Mouse (Mus musculus): ENCODE measurements around the gene Ms4a2. TPM values are rescaled to one million over a fixed set of nuclear protein-coding genes. Genes with fewer than 3 reads are reported as not detected.
A peak's percentile ranks its signal among the peaks of the same experiment; 100 is the strongest.

Gene Ms4a2
- polyA plus RNA-seq, 1 experiment from 2014 or later: not detected

DNA sequence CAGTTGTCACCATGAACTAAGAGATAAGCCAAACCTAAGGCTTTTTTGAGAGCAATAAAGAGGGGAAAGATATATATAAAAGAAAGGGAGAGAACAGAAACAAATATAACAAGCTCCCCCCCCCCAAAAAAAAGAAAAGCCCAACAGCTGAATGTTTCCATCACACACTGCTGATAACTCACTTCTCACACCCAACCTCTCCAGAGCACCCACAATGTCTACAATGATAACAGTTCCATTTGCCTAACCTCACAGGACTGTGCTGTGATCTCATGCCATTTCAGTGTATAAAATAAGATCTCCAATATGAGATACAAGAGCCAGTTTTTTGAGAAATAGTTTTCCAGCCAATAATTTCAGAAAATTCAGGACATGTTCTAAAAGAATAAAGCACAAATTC is 5.5 kb downstream of the Ms4a2 start:
- ATAC-seq (ENCODE audit: low FRiP score): no peak
- Histone ChIP-seq H3K9ac (no peak overlapping the region), H3K27ac (no peak overlapping the region), H3K4me2 (replicated peaks) (no peak overlapping the region), H3K4me3 (no peak overlapping the region), H3K27me3 (no peaks in the 10 kb centered on the region), H3K4me1 (no peaks in the 10 kb centered on the region), H3K36me3 (no peaks in the 10 kb centered on the region), H3K9me3 (replicated peaks) (no peaks in the 10 kb centered on the region)

DNA sequence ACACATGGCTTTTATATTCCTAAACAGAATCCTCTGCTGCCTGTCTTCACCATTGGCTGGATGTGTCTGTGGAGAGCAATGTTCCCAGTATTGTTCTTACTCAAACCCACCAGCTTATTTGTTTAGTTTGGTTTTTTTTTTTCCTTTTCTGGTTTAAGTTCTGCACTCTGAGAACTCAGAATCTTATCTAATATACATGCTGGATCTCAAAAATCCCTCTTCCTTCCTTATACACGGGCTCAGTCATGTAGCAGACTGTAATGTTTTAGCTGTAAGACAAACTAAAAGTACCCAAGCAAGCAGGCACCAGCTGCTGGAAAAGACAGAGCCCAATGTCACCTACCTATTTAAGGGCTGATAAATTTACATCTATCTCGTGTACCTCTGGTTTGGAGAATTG is 8.7 kb downstream of the Ms4a2 start:
- ATAC-seq (ENCODE audit: low FRiP score): no peak
- no peaks in the 10 kb centered on the region for H3K9me3 ChIP-seq (replicated peaks)
- H3K4me3 ChIP-seq: no peak overlapping the region
- no peak overlapping the region for H3K27ac ChIP-seq
- no peaks in the 10 kb centered on the region for H3K4me1 ChIP-seq
- WGBS: 77% methylated on average over 2 of the region's 2 CpGs
- H3K27me3 ChIP-seq: no peaks in the 10 kb centered on the region
- H3K36me3 ChIP-seq: no peaks in the 10 kb centered on the region
- H3K4me2 ChIP-seq (replicated peaks): no peak overlapping the region
- no peak overlapping the region for H3K9ac ChIP-seq

DNA sequence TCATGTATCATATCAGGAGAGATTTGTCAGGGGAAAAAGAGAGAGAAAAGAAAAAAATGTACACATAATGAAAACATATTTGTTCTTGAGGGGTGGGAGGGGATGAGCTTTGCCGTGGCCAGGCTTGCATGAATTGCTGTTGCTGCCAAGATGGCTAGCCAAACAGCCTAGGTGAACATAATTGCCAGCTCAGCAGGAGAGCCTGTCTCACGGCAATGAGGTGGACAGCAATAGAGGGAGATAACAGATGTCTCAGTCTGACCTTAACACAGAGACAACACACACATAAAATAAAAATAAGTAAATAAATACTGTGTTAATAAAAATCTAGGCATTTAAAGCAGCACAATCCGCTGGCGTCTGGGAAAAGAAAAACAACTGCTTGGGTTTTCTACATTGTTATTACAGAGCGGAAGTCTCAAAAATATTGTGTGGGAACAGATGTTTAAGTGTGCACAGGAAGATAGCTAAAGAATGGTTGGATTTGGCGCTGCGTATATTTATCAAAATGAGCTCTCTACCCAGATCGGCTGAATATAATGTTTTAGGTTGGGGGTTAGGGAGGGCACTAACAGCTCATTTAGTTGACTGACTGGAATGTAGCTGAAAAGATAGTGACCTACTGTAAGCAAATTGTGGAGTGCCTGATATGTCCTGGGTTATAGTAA is 9.6 kb downstream of the Ms4a2 start:
- H3K27ac ChIP-seq: no peak overlapping the region
- no peak overlapping the region for H3K9ac ChIP-seq
- no peak for ATAC-seq (ENCODE audit: low FRiP score)
- H3K9me3 ChIP-seq (replicated peaks): no peaks in the 10 kb centered on the region
- WGBS: 79% methylated on average over 8 of the region's 8 CpGs
- H3K4me3 ChIP-seq: no peak overlapping the region
- H3K4me1 ChIP-seq: no peaks in the 10 kb centered on the region
- H3K4me2 ChIP-seq (replicated peaks): no peak overlapping the region
- no peaks in the 10 kb centered on the region for H3K27me3 ChIP-seq
- no peaks in the 10 kb centered on the region for H3K36me3 ChIP-seq

DNA sequence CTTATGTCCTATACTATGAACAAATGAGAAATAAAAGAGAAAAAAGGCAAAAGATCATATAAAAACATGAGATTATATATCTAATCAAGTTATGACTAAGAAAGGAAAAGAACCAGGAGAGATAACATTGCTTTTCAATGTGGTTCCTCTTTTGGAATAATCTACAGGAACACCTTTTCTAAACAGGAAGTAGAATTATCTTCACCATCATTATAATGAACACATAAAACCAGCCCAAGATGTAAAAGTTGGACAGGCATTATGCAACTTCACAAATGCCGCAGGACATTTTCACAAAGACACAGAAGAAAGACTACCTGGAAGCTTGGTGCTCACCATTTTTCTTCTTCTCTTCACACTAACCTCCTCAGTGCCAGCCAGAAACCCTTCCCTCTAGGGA is 10.4 kb downstream of the Ms4a2 start:
- H3K4me3 ChIP-seq: no peak overlapping the region
- H3K27ac ChIP-seq: no peak overlapping the region
- H3K9ac ChIP-seq: no peak overlapping the region
- no peaks in the 10 kb centered on the region for H3K36me3 ChIP-seq
- no peaks in the 10 kb centered on the region for H3K4me1 ChIP-seq
- no peak overlapping the region for H3K4me2 ChIP-seq (replicated peaks)
- WGBS: 100% methylated on average over 1 of the region's 1 CpGs
- no peaks in the 10 kb centered on the region for H3K9me3 ChIP-seq (replicated peaks)
- ATAC-seq (ENCODE audit: low FRiP score): no peak
- H3K27me3 ChIP-seq: no peaks in the 10 kb centered on the region

DNA sequence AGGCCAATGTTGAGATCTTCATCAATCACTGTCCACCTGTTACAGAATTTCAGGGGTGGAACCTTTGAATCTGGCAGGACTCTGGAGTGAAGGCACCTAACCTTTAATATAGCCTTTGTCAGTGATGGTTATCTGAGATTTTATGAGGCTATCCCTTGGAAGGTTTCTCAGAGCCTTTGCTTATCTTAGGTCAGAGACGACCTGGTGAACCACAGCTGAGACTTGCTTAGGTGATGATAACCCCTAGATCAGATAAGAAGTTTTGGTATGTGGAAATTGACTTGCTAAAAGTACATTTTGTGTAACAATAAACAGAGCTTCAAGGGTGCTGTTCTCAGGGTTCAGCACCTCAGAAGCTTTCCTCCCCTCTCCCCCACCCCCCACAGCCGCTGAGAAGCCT is 11.2 kb downstream of the Ms4a2 start:
- H3K4me2 ChIP-seq (replicated peaks): no peak overlapping the region
- no peak overlapping the region for H3K27ac ChIP-seq
- H3K4me3 ChIP-seq: no peak overlapping the region
- no peaks in the 10 kb centered on the region for H3K27me3 ChIP-seq
- 64% methylated on average over 2 of the region's 2 CpGs for WGBS
- H3K9ac ChIP-seq: no peak overlapping the region
- no peak for ATAC-seq (ENCODE audit: low FRiP score)
- no peaks in the 10 kb centered on the region for H3K36me3 ChIP-seq
- no peaks in the 10 kb centered on the region for H3K4me1 ChIP-seq
- no peaks in the 10 kb centered on the region for H3K9me3 ChIP-seq (replicated peaks)

DNA sequence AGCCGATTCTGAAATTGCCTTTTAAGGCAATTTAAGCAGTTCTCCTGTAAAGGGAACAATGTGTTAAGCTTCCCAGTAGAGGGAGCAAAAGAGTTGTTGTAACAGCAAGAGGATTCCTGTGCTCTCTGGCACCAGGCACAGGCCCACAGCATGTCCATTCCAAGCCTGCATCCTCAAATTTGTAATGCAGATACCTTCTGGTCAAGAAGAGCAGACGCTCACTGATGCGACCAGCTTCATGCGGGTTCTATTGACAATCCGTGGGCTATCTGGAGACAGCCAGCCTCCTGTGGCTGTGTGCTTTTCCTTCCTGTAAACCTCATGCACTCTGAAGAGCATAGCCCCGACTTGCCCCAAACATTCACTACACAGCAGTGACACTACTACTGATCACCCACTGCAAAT is 12.0 kb downstream of the Ms4a2 start:
- Histone ChIP-seq H3K27ac (no peak overlapping the region), H3K27me3 (no peaks in the 10 kb centered on the region), H3K4me3 (no peak overlapping the region), H3K36me3 (no peaks in the 10 kb centered on the region), H3K4me2 (replicated peaks) (no peak overlapping the region), H3K4me1 (no peaks in the 10 kb centered on the region), H3K9me3 (replicated peaks) (no peaks in the 10 kb centered on the region), H3K9ac (no peak overlapping the region)
- peak; percentile 68; the same call in 1 of the 2 replicates for ATAC-seq (ENCODE audit: low FRiP score)
- 31% methylated on average over 6 of the region's 6 CpGs for WGBS

DNA sequence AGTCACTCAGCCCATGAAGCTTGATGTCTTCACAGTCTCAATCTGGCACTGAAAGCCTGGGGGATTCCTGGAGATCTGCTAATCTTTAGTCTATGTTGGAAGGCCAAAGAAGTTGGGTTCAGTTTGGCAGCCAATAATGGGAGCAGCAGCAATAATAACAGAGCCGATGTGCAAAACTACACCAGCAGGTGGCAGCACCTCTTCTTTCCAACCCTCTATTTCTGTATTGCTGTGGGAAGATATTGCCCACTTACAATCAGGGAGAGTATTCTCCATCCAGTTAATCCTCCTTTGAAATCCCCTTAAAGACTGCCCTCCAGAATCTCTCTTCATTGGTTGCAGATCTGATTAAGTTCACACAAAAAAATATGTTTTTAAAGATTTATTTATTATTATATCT is 15.3 kb downstream of the Ms4a2 start:
- Histone ChIP-seq H3K4me1 (no peaks in the 10 kb centered on the region), H3K4me2 (replicated peaks) (no peak overlapping the region), H3K27me3 (no peaks in the 10 kb centered on the region), H3K9ac (no peak overlapping the region), H3K9me3 (replicated peaks) (no peaks in the 10 kb centered on the region), H3K4me3 (no peak overlapping the region), H3K27ac (no peak overlapping the region), H3K36me3 (no peaks in the 10 kb centered on the region)
- 0 out of 2 replicates have a peak, but pooled peaks have one; percentile 32 for ATAC-seq (ENCODE audit: low FRiP score)
- WGBS: 17% methylated on average over 1 of the region's 1 CpGs

DNA sequence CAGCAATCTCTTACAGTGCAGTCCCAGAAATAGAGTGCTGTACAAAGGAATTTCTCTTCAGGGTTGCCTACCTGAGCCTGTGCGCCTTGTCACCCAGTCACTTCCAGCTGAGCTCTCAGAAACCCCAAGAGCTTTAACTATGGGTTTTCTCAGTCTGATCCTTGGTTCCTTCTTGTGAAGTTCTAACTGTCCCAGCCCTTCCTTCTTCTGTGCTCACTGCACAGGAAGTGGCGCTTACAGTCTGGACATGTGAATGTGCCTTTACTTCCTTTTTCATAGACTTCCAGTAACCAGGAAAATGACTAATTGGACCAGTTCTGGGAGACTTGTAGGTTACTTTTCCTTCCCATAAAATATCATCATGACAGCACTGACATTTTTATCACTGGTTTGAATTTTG is 18.9 kb downstream of the Ms4a2 start, which contains the start of gene Ms4a6d:
TSS of gene Ms4a6d (minus strand) at position 247 of the 400 bp plus-strand sequence.
- H3K27ac ChIP-seq: no peak within 1 kb of the TSS
- H3K4me2 ChIP-seq (replicated peaks): no peak within 1 kb of the TSS
- WGBS: 95% methylated on average over 2 of the region's 2 CpGs
- H3K36me3 ChIP-seq: no peaks in the 10 kb centered on the region
- H3K4me1 ChIP-seq: no peaks in the 10 kb centered on the region
- no peaks in the 10 kb centered on the region for H3K9me3 ChIP-seq (replicated peaks)
- no peak within 1 kb of the TSS for H3K4me3 ChIP-seq
- H3K27me3 ChIP-seq: no peaks in the 10 kb centered on the region
- no peak within 1 kb of the TSS for H3K9ac ChIP-seq
- ATAC-seq (ENCODE audit: low FRiP score): no peak

DNA sequence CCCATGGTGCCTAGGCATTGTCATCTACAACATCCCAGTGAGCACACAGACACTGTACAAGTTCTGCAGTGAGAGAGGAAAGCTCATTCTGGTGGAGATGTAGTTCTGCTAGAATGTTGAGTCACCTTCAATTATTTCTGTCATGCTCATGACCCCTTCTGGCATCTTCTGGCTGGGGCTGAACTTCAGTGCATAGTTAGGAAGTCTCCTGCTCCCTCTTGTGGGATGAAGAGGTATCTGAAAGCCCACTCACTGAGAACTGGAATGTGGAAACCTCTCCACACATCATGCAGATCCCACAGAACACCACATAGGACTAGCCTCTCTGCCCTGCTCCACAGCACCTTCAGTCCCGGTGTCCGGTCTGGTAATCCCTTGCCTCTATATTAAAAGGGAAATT is 21.5 kb downstream of the Ms4a2 start:
- H3K27me3 ChIP-seq: no peaks in the 10 kb centered on the region
- no peaks in the 10 kb centered on the region for H3K4me1 ChIP-seq
- WGBS: 90% methylated on average over 2 of the region's 2 CpGs
- H3K4me2 ChIP-seq (replicated peaks): no peak overlapping the region
- no peaks in the 10 kb centered on the region for H3K36me3 ChIP-seq
- ATAC-seq (ENCODE audit: low FRiP score): no peak
- no peak overlapping the region for H3K27ac ChIP-seq
- no peak overlapping the region for H3K9ac ChIP-seq
- H3K4me3 ChIP-seq: no peak overlapping the region
- H3K9me3 ChIP-seq (replicated peaks): no peaks in the 10 kb centered on the region

DNA sequence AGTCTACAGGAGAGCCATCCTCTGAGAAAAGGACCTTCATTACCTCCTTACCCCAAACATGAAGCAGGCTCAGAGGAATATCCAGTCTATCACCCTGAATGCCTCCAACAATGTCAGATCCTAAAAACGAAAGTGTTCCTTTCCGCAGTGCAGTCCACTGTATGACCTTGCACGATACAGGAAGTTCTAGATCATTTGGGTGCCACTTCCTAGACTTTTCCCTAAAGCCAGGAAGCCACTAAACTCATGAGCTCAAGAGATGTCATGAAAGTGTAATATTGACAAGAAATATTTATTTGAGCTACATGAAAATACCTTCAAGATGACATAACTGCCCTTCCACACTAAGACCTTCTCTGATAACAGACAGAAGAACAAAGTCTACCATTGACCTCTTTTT is 22.2 kb downstream of the Ms4a2 start:
- Histone ChIP-seq H3K9ac (no peak overlapping the region), H3K9me3 (replicated peaks) (no peaks in the 10 kb centered on the region), H3K4me1 (no peaks in the 10 kb centered on the region), H3K27me3 (no peaks in the 10 kb centered on the region), H3K27ac (no peak overlapping the region), H3K36me3 (no peaks in the 10 kb centered on the region), H3K4me2 (replicated peaks) (no peak overlapping the region), H3K4me3 (no peak overlapping the region)
- WGBS: 92% methylated on average over 3 of the region's 3 CpGs
- no peak for ATAC-seq (ENCODE audit: low FRiP score)

DNA sequence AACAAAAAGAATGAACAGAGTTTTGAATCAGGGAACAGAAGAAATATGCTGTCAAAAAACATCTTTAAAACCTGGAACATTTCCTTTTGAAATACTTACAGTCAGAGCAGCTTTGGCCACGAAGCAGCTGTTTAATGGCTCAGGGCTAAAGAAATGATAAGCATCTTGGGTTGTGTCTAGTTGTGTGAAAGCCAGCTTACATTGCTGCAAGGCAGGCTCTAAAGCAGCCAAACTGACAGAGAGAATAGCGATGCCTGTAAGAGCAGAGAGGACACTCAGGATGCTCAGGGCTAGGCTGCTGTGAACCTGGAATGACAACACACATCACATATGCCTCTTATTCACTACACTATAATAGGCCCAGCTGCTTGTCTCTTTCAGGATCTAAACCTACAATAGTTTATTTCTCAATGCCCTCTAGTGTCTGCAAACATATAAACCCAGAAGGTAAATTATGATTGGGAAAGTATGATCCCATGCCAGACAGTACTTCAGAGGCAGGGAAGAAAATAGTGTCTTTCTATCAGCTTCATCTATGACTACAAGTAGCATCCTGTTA is 33.5 kb downstream of the Ms4a2 start:
- Histone ChIP-seq H3K36me3 (no peaks in the 10 kb centered on the region), H3K4me3 (no peak overlapping the region), H3K27me3 (no peaks in the 10 kb centered on the region), H3K4me2 (replicated peaks) (no peak overlapping the region), H3K4me1 (no peaks in the 10 kb centered on the region), H3K9me3 (replicated peaks) (no peaks in the 10 kb centered on the region), H3K27ac (no peak overlapping the region), H3K9ac (no peak overlapping the region)
- WGBS: 80% methylated on average over 2 of the region's 2 CpGs
- no peak for ATAC-seq (ENCODE audit: low FRiP score)

DNA sequence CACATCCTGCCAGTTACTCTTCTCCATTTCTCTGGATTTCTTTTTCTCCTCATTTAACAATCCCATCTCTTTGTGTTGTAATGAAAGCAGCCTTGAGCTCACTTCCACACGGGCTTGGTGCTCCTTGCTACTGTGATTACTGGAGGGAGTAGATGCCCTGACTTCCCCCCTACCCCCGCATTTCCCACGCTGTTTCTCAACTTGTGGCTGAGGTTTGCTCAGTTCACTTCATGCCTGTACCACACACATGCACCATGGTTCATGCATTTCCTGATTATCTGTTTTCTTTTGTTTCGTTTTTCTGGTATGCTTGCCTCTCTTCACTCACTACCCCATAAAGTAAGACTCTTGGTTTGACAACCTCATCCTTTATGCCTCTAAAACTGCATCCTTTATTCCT is 34.3 kb downstream of the Ms4a2 start:
- Histone ChIP-seq H3K9ac (no peak overlapping the region), H3K4me2 (replicated peaks) (no peak overlapping the region), H3K27me3 (no peaks in the 10 kb centered on the region), H3K4me1 (no peaks in the 10 kb centered on the region), H3K4me3 (no peak overlapping the region), H3K9me3 (replicated peaks) (no peaks in the 10 kb centered on the region), H3K27ac (no peak overlapping the region), H3K36me3 (no peaks in the 10 kb centered on the region)
- WGBS: 72% methylated on average over 4 of the region's 4 CpGs
- ATAC-seq (ENCODE audit: low FRiP score): no peak

DNA sequence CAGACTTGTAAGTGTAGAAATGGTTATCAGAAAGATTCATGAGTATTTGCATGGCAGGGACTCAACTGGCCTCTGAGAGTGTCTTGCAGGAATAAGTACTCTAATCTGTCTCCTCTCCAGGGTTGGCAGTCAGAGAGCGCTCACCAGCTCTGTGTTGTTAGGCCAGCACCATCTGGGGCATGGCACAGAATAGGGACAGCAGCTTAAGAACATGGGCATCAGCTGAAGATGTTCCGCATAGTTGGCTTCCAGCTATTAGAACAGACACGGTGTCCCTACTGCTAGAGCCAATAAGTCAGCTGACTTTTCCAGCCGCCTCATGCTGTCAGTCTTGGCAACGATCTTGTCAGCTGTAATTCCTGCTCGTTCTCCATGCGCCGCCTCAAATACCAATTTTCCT is 48.6 kb downstream of the Ms4a2 start:
- no peak overlapping the region for H3K27ac ChIP-seq
- H3K27me3 ChIP-seq: no peaks in the 10 kb centered on the region
- no peaks in the 10 kb centered on the region for H3K4me1 ChIP-seq
- ATAC-seq (ENCODE audit: low FRiP score): no peak
- no peak overlapping the region for H3K4me3 ChIP-seq
- 86% methylated on average over 8 of the region's 8 CpGs for WGBS
- H3K4me2 ChIP-seq (replicated peaks): no peak overlapping the region
- no peaks in the 10 kb centered on the region for H3K36me3 ChIP-seq
- no peak overlapping the region for H3K9ac ChIP-seq
- H3K9me3 ChIP-seq (replicated peaks): no peaks in the 10 kb centered on the region

All from hindbrain, embryonic 12.5 days (tissue).